Mouse (Mus musculus): Measurements from ENCODE around the gene Slc22a18. TPM values are rescaled to one million over a fixed set of nuclear protein-coding genes. Genes with fewer than 3 reads are reported as not detected.

Slc22a18 gene
- polyA plus RNA-seq, 1 experiment from 2014 or later: 0.43 TPM

DNA sequence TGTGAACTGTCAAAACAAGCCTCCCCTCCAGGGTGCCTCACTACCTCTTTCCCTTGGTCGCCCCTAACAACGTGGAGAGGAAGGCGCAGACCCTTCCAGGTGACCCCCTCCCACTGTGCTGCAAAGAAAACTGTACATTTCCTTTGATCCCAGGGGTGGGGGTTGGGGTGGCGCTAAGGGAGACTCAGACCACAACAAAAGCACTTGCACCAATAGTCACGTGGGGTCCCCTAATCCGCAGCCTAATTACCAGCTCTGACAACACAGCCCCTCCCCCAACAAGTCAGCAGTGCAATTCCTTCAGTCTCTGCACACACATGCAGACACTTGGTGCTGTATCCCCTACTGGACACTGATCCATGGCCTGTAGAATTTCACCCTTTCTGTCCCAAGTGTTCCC lies 5.8 kb upstream of the Slc22a18 start:
- peak overlapping the region; percentile 64 for H3K27ac ChIP-seq
- peak overlapping the region; percentile 13; the same call in 1 of the 2 replicates for H3K4me3 ChIP-seq
- peaks cover 20% of the 10 kb centered on the region for H3K9me3 ChIP-seq
- H3K4me1 ChIP-seq: peaks cover 69% of the 10 kb centered on the region
- DNase-seq (ENCODE audit: extremely low spot score, low spot score): peak; percentile 74
- WGBS: 3% methylated on average over 6 of the region's 6 CpGs
- H3K36me3 ChIP-seq (replicated peaks): no peaks in the 10 kb centered on the region
- peaks cover 72% of the 10 kb centered on the region for H3K27me3 ChIP-seq (ENCODE audit: poor library complexity, severe bottlenecking)

GRCm38 (mm10) chr7:143469946-143470345 lies 3.6 kb upstream of the Slc22a18 start:
- H3K27ac ChIP-seq: peak overlapping the region; percentile 48; the same call in 1 of the 2 replicates
- DNase-seq (ENCODE audit: extremely low spot score, low spot score): peak; percentile 79
- H3K27me3 ChIP-seq (ENCODE audit: poor library complexity, severe bottlenecking): peaks cover 63% of the 10 kb centered on the region
- 26% methylated on average over 8 of the region's 8 CpGs for WGBS
- H3K36me3 ChIP-seq (replicated peaks): no peaks in the 10 kb centered on the region
- H3K4me3 ChIP-seq: no peak overlapping the region
- H3K4me1 ChIP-seq: peaks cover 59% of the 10 kb centered on the region
- H3K9me3 ChIP-seq: peaks cover 10% of the 10 kb centered on the region

GRCm38 (mm10) chr7:143474811-143475210 lies 1.3 kb downstream of the Slc22a18 start:
- H3K27ac ChIP-seq: no peak overlapping the region
- H3K27me3 ChIP-seq (ENCODE audit: poor library complexity, severe bottlenecking): peaks cover 52% of the 10 kb centered on the region
- no peaks in the 10 kb centered on the region for H3K9me3 ChIP-seq
- no peak for DNase-seq (ENCODE audit: extremely low spot score, low spot score)
- H3K36me3 ChIP-seq (replicated peaks): no peaks in the 10 kb centered on the region
- H3K4me3 ChIP-seq: no peak overlapping the region
- peaks cover 16% of the 10 kb centered on the region for H3K4me1 ChIP-seq
- WGBS: 32% methylated on average over 10 of the region's 10 CpGs

GRCm38 (mm10) chr7:143475876-143476275 lies 2.3 kb downstream of the Slc22a18 start:
- no peak overlapping the region for H3K27ac ChIP-seq
- no peak for DNase-seq (ENCODE audit: extremely low spot score, low spot score)
- H3K27me3 ChIP-seq (ENCODE audit: poor library complexity, severe bottlenecking): peaks cover 58% of the 10 kb centered on the region
- 81% methylated on average over 11 of the region's 11 CpGs for whole genome bisulfite sequencing
- H3K4me3 ChIP-seq: no peak overlapping the region
- H3K36me3 ChIP-seq (replicated peaks): no peaks in the 10 kb centered on the region
- peaks cover 11% of the 10 kb centered on the region for H3K4me1 ChIP-seq
- no peaks in the 10 kb centered on the region for H3K9me3 ChIP-seq

DNA sequence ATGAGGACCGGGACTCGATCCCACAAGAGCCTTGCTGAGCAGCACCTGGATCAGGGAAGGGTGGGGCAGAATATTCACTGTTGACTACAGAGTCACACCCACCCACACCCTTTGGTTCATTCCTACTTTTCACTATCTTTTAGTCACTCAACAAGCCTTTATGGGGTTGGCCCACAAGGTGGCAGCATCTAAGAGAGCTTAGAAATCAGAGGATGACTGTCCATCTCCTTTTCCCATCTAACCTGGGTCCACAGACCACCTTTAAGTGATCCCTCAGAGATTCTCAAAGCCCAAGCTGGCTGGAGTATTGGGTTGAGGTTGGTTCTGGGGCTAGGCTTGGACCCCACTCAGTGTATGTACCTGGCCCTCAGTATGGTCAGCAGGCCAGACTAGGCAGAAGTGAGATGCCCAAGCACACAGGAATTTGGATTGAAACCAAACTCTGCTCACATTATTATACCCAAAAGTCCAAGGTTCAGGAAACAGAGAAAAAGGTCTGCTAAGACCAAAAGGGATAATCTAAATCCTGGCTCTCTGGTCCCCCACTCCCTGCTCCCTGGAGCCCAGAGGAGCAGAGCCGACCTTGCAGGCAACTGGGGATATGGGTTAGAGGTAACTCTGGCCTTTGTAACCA lies 3.3 kb downstream of the Slc22a18 start:
- no peaks in the 10 kb centered on the region for H3K9me3 ChIP-seq
- no peaks in the 10 kb centered on the region for H3K36me3 ChIP-seq (replicated peaks)
- 91% methylated on average over 3 of the region's 3 CpGs for WGBS
- H3K4me3 ChIP-seq: no peak overlapping the region
- H3K27ac ChIP-seq: no peak overlapping the region
- peaks cover 11% of the 10 kb centered on the region for H3K4me1 ChIP-seq
- peaks cover 64% of the 10 kb centered on the region for H3K27me3 ChIP-seq (ENCODE audit: poor library complexity, severe bottlenecking)
- DNase-seq (ENCODE audit: extremely low spot score, low spot score): no peak

DNA sequence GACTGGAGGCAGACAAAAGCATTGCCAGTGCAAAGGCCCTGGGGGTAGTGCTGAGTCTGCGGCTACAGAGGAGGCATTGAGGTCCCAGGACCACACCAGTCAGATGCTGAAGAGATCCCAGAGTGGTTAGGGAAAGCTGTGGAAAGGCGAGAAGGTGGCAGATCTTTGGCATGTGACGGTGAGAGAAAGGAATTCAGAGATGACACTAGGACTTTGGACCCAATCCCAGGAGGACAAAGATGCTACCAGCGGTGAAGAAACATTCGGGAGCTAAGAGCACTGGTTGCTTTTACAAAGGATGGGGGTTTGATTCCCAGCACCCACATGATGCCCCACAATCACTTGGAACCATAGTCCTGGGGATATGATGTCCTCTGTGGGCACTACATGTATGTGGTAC lies 4.3 kb downstream of the Slc22a18 start:
- 84% methylated on average over 5 of the region's 5 CpGs for WGBS
- Histone ChIP-seq H3K36me3 (replicated peaks) (no peaks in the 10 kb centered on the region), H3K4me1 (peaks cover 17% of the 10 kb centered on the region), H3K27ac (no peak overlapping the region), H3K27me3 (ENCODE audit: poor library complexity, severe bottlenecking) (peaks cover 66% of the 10 kb centered on the region), H3K9me3 (no peaks in the 10 kb centered on the region), H3K4me3 (no peak overlapping the region)
- DNase-seq (ENCODE audit: extremely low spot score, low spot score): no peak

DNA sequence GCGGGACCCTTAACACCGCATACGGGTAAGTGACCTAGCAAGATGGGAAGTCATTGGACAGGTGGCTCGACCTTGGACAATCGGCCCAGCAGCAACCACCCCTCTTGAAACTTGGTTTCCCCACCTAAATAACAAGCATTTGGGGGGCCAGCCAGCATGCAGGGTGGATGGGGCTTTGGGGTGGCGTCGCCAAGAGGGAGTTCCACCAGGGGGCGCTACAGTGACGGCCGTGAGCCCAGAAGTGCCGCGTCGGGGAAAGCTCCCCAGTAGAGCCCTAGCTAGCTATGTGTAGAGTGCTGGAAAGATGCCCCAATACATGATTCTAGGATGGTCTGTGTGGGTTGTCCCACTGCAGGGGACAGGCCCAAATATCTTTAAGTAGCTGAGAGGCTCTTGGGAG lies 7.0 kb downstream of the Slc22a18 start:
- H3K4me3 ChIP-seq: no peak overlapping the region
- H3K9me3 ChIP-seq: no peaks in the 10 kb centered on the region
- 33% methylated on average over 13 of the region's 13 CpGs for WGBS
- peaks cover 60% of the 10 kb centered on the region for H3K27me3 ChIP-seq (ENCODE audit: poor library complexity, severe bottlenecking)
- H3K4me1 ChIP-seq: peaks cover 10% of the 10 kb centered on the region
- peak; percentile 43 for DNase-seq (ENCODE audit: extremely low spot score, low spot score)
- H3K27ac ChIP-seq: no peak overlapping the region
- H3K36me3 ChIP-seq (replicated peaks): no peaks in the 10 kb centered on the region

DNA sequence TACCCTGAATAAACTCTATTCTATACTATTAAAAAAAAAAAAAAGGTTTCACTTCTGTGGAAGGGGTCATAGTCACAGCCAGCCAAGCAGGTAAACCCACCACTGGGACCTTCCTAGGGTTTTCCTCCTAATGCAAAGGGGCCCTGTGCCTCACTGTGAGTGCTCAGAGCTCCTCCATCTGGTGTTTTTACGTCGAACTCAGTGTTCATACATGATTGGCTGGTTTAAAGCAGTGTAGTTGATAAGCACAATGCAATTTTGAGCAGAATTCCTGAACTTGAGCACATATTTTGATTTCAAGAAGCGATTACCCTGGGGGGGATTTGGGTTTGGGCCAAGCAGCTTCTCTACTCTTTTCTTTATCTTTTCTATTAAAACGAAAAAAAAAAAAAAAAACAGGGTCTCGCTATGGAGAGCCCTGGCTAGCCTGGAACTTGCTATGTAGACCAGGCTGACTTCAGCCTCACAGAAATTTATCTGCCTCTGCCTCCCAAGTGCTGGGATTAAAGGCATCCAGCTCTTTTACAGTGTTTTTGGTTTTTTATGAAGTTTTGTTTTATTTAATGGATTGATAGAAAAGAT lies 8.4 kb downstream of the Slc22a18 start:
- 51% methylated on average over 5 of the region's 5 CpGs for WGBS
- DNase-seq (ENCODE audit: extremely low spot score, low spot score): no peak
- Histone ChIP-seq H3K27ac (no peak overlapping the region), H3K36me3 (replicated peaks) (no peaks in the 10 kb centered on the region), H3K9me3 (no peaks in the 10 kb centered on the region), H3K4me3 (no peak overlapping the region), H3K27me3 (ENCODE audit: poor library complexity, severe bottlenecking) (peaks cover 55% of the 10 kb centered on the region), H3K4me1 (peaks cover 10% of the 10 kb centered on the region)

GRCm38 (mm10) chr7:143482541-143482940 lies 9.0 kb downstream of the Slc22a18 start:
- Histone ChIP-seq H3K4me1 (peaks cover 10% of the 10 kb centered on the region), H3K9me3 (no peaks in the 10 kb centered on the region), H3K27me3 (ENCODE audit: poor library complexity, severe bottlenecking) (peaks cover 49% of the 10 kb centered on the region), H3K4me3 (no peak overlapping the region), H3K27ac (peak overlapping the region; percentile 48; the same call in 1 of the 2 replicates), H3K36me3 (replicated peaks) (no peaks in the 10 kb centered on the region)
- WGBS: 15% methylated on average over 6 of the region's 6 CpGs
- DNase-seq (ENCODE audit: extremely low spot score, low spot score): no peak

DNA sequence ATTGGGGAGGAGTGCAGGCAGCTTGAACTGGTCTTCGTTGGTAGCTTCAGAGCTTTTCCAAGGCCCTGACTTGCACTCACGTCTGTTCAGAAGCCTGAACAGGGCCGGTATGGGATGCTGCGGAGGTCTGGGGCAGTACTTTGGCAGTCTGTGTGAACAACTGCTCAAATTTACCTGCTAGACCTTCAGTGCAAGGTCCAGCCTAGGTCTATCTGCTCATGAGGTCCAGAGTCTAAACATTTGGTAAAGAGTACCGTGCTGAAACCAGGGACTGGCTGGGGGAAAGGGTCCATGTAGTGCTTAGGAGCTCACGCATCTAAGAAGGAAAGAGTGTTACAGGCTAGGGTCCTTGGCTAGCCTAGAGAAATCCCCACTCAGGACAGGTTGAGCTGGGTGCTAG lies 16.2 kb downstream of the Slc22a18 start:
- Histone ChIP-seq H3K36me3 (replicated peaks) (no peaks in the 10 kb centered on the region), H3K4me1 (peaks cover 6% of the 10 kb centered on the region), H3K4me3 (no peak overlapping the region), H3K27me3 (ENCODE audit: poor library complexity, severe bottlenecking) (peaks cover 45% of the 10 kb centered on the region), H3K27ac (no peak overlapping the region), H3K9me3 (no peaks in the 10 kb centered on the region)
- WGBS: 81% methylated on average over 6 of the region's 6 CpGs
- DNase-seq (ENCODE audit: extremely low spot score, low spot score): no peak

- Histone ChIP-seq H3K4me1 (peaks cover 6% of the 10 kb centered on the region), H3K27me3 (ENCODE audit: poor library complexity, severe bottlenecking) (peaks cover 60% of the 10 kb centered on the region), H3K9me3 (no peaks in the 10 kb centered on the region), H3K27ac (no peak overlapping the region), H3K36me3 (replicated peaks) (no peaks in the 10 kb centered on the region), H3K4me3 (no peak overlapping the region)
- DNase-seq (ENCODE audit: extremely low spot score, low spot score): no peak
- 89% methylated on average over 6 of the region's 6 CpGs for WGBS
These were observed 20.1 kb downstream of the Slc22a18 start for GRCm38 (mm10) chr7:143493616-143494126.

DNA sequence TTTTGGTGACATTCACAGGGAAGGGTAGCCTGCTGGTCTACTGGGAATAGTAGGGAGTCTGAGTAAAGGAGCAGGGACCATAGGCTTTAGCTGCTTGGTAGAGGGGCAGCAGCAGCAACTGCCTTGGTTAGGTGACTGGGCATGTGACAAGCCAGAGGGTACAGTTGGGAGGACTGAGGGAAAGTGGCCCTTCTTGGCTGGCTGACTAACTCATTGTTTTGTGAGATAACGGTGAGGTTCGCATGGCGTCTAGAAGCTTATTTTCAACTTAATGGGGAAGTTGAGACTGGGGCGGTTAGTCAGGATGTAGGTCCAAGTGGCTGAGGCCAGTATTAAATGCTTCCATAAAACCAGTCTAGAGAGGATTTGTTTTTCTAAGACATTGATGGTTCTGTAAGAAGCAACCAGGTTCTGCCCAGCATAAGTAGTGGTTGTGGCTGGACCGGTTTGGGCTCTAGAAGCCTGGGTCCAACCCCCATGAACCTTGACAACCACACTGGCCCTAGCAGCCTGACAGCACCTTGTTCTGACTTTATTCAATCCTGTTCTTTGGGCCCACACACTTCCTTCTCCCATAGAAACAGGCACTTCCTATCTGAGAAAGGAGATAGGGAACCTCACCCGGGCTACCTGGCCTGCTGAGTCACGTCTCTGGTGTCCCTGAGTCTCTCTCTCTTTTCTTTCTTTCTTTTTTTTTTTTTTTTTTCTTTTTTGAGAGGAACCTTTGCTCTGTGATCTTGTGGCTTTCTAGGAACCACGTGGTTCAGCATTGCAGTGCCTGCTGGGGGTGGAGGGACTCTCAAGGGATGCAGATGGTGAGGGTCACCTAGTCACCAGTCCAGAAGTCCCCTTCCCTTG lies 21.8 kb downstream of the Slc22a18 start:
- Histone ChIP-seq H3K9me3 (no peaks in the 10 kb centered on the region), H3K27ac (no peak overlapping the region), H3K4me3 (no peak overlapping the region), H3K4me1 (peaks cover 3% of the 10 kb centered on the region), H3K36me3 (replicated peaks) (no peaks in the 10 kb centered on the region), H3K27me3 (ENCODE audit: poor library complexity, severe bottlenecking) (peaks cover 60% of the 10 kb centered on the region)
- DNase-seq (ENCODE audit: extremely low spot score, low spot score): no peak
- WGBS: 81% methylated on average over 8 of the region's 8 CpGs

GRCm38 (mm10) chr7:143498584-143498983 lies 25.0 kb downstream of the Slc22a18 start:
- Histone ChIP-seq H3K4me1 (peaks cover 16% of the 10 kb centered on the region), H3K4me3 (no peak overlapping the region), H3K36me3 (replicated peaks) (no peaks in the 10 kb centered on the region), H3K9me3 (no peaks in the 10 kb centered on the region; the same call in 1 of the 2 replicates), H3K27ac (no peak overlapping the region), H3K27me3 (ENCODE audit: poor library complexity, severe bottlenecking) (peaks cover 77% of the 10 kb centered on the region)
- no peak for DNase-seq (ENCODE audit: extremely low spot score, low spot score)
- 89% methylated on average over 4 of the region's 4 CpGs for WGBS
